Mouse (Mus musculus) intestine, embryonic 16.5 days (tissue): ENCODE data around the gene Zfp668. TPM values are rescaled to one million over a fixed set of nuclear protein-coding genes. Genes with fewer than 3 reads are reported as not detected.
A peak's percentile ranks its signal among the peaks of the same experiment; 100 is the strongest.

Experiments
- ATAC-seq: fragments of 200-750 bp; cut with Nextera tagmentation; 2 replicates; pipeline ENCODE4 v1.8.0; 2017; ENCODE audit warnings: moderate TSS enrichment, moderate library complexity
- H3K27ac ChIP-seq: fragments of 300-500 bp; sonication (generic); 2 replicates; pipeline ENCODE4 v1.5.1; 2014; ENCODE audit warnings: mild to moderate bottlenecking, low read length
- H3K27me3 ChIP-seq: fragments of 300-500 bp; sonication (generic); replicated peaks from 2 replicates; pipeline ENCODE4 v1.6.1; 2014; ENCODE audit warnings: low read length, control low read depth, mixed read lengths; ENCODE audit not compliant: control insufficient read depth, insufficient read depth
- H3K36me3 ChIP-seq: fragments of 300-500 bp; sonication (generic); 2 replicates; pipeline ENCODE4 v1.6.1; 2014; ENCODE audit warnings: low read length, control low read depth; ENCODE audit not compliant: control insufficient read depth, insufficient read depth
- H3K4me1 ChIP-seq: fragments of 300-500 bp; sonication (generic); 2 replicates; pipeline ENCODE4 v1.6.1; 2014; ENCODE audit warnings: low read length, control low read depth, mixed read lengths; ENCODE audit not compliant: control insufficient read depth, insufficient read depth
- H3K4me2 ChIP-seq: fragments of 300-500 bp; sonication (generic); 2 replicates; pipeline ENCODE4 v1.6.1; 2014; ENCODE audit warnings: low read depth, low read length, control low read depth
- H3K4me3 ChIP-seq: fragments of 300-500 bp; sonication (generic); 2 replicates; pipeline ENCODE4 v1.5.1; 2014; ENCODE audit warnings: mild to moderate bottlenecking, low read length
- H3K9ac ChIP-seq: fragments of 300-500 bp; sonication (generic); 2 replicates; pipeline ENCODE4 v1.6.1; 2014; ENCODE audit warnings: low read depth, low read length
- H3K9me3 ChIP-seq: fragments of 300-500 bp; sonication (generic); 2 replicates; pipeline ENCODE4 v1.6.1; 2016; ENCODE audit warnings: low read length, control low read depth; ENCODE audit not compliant: control insufficient read depth
- WGBS: fragments of 180-500 bp; shearing (Covaris S2); extraction: QIAGEN DNeasy Blood & Tissue Kit; methylation state at CpG from one replicate; pipeline ENCODE4 v1.1.7; 2014; 5-methylcytosine and 5-hydroxymethylcytosine counted together
- polyA plus RNA-seq: library from polyadenylated mRNA; unstranded; fragments of >200 nt; fragmentation: Nextera tagmentation; extraction: Ambion mirVana; gene quantifications from 2 replicates; pipeline ENCODE4 v1.2.1, GENCODE M21; 2015

Zfp668 gene
- polyA plus RNA-seq, 1 experiment from 2014 or later, result 14.6 TPM

GRCm38 (mm10) chr7:127815116-127815665 is 61.4 kb downstream of the Zfp668 start:
- Histone ChIP-seq H3K9ac (no peak overlapping the region), H3K4me1 (no peaks in the 10 kb centered on the region), H3K36me3 (no peaks in the 10 kb centered on the region), H3K27me3 (no peaks in the 10 kb centered on the region), H3K9me3 (no peaks in the 10 kb centered on the region), H3K4me2 (no peak overlapping the region), H3K4me3 (no peak overlapping the region), H3K27ac (no peak overlapping the region)
- no peak for ATAC-seq
- WGBS, result 91% methylated on average over 15 of the region's 15 CpGs

GRCm38 (mm10) chr7:127814241-127814921 is 62.2 kb downstream of the Zfp668 start:
- no peak overlapping the region for H3K9ac ChIP-seq
- no peaks in the 10 kb centered on the region for H3K36me3 ChIP-seq
- peak; percentile 22 for ATAC-seq
- H3K4me1 ChIP-seq, result no peaks in the 10 kb centered on the region
- H3K4me2 ChIP-seq, result no peak overlapping the region
- H3K27me3 ChIP-seq, result no peaks in the 10 kb centered on the region
- peak overlapping the region; percentile 9; the same call in 1 of the 2 replicates for H3K27ac ChIP-seq
- WGBS, result 77% methylated on average over 19 of the region's 19 CpGs
- no peak overlapping the region for H3K4me3 ChIP-seq
- H3K9me3 ChIP-seq, result no peaks in the 10 kb centered on the region

- no peaks in the 10 kb centered on the region for H3K4me1 ChIP-seq
- no peak overlapping the region for H3K4me2 ChIP-seq
- no peak overlapping the region for H3K9ac ChIP-seq
- H3K4me3 ChIP-seq, result no peak overlapping the region
- 66% methylated on average over 4 of the region's 4 CpGs for WGBS
- H3K36me3 ChIP-seq, result no peaks in the 10 kb centered on the region
- ATAC-seq, result peak; percentile 57
- no peaks in the 10 kb centered on the region for H3K27me3 ChIP-seq
- H3K9me3 ChIP-seq, result no peaks in the 10 kb centered on the region
- peak overlapping the region; percentile 9; the same call in 1 of the 2 replicates for H3K27ac ChIP-seq
Observed at GRCm38 (mm10) chr7:127813821-127814220, 62.8 kb downstream of the Zfp668 start.

Other genes with a start within 250 kb of the Zfp668 start
- 24.9 and 34.5 TPM in 2 replicates for gene Bcl7c, start 167.9 kb downstream of the Zfp668 start, polyA plus RNA-seq
- 5.2 and 6.5 TPM in 2 replicates for gene Ctf1, start 164.1 kb downstream of the Zfp668 start, polyA plus RNA-seq
- gene Ctf2, start 144.7 kb downstream of the Zfp668 start, polyA plus RNA-seq, result 0.07 and 0.12 TPM in 2 replicates
- 1.9 and 2.4 TPM in 2 replicates for gene Fbxl19, start 132.3 kb downstream of the Zfp668 start, polyA plus RNA-seq
- gene Orai3, start 107.0 kb downstream of the Zfp668 start, polyA plus RNA-seq, result 24.6 and 24.9 TPM in 2 replicates
- 6.2 and 11.4 TPM in 2 replicates for gene Setd1a, start 100.2 kb downstream of the Zfp668 start, polyA plus RNA-seq
- gene Gm49388, start 91.2 kb downstream of the Zfp668 start, polyA plus RNA-seq, result not detected in 2 replicates
- gene Hsd3b7, start 76.2 kb downstream of the Zfp668 start, polyA plus RNA-seq, result 37.6 and 38.4 TPM in 2 replicates
- 44.7 and 47.5 TPM in 2 replicates for gene Stx4a, start 52.5 kb downstream of the Zfp668 start, polyA plus RNA-seq
- 1.7 and 2.0 TPM in 2 replicates for gene Stx1b, start 52.3 kb downstream of the Zfp668 start, polyA plus RNA-seq
- 7.2 and 8.9 TPM in 2 replicates for gene Zfp646, start 607 bp downstream of the Zfp668 start, polyA plus RNA-seq
- gene Prss53, start 14.1 kb upstream of the Zfp668 start, polyA plus RNA-seq, result 2.6 and 4.0 TPM in 2 replicates
- not detected in 2 replicates for gene Gm21974, start 18.6 kb upstream of the Zfp668 start, polyA plus RNA-seq
- gene Vkorc1, start 18.8 kb upstream of the Zfp668 start, polyA plus RNA-seq, result 260 and 261 TPM in 2 replicates
- 184 and 198 TPM in 2 replicates for gene Bckdk, start 27.3 kb upstream of the Zfp668 start, polyA plus RNA-seq
- 27.3 and 29.2 TPM in 2 replicates for gene Kat8, start 35.7 kb upstream of the Zfp668 start, polyA plus RNA-seq
- 82.2 and 90.8 TPM in 2 replicates for gene Prss8, start 53.3 kb upstream of the Zfp668 start, polyA plus RNA-seq
- gene Prss36, start 69.9 kb upstream of the Zfp668 start, polyA plus RNA-seq, result 9.6 and 10.3 TPM in 2 replicates
- 204 and 215 TPM in 2 replicates for gene Fus, start 90.6 kb upstream of the Zfp668 start, polyA plus RNA-seq
- 623 and 626 TPM in 2 replicates for gene Pycard, start 117.0 kb upstream of the Zfp668 start, polyA plus RNA-seq
- 0.38 and 0.60 TPM in 2 replicates for gene Trim72, start 127.1 kb upstream of the Zfp668 start, polyA plus RNA-seq
- 2.4 and 2.5 TPM in 2 replicates for gene Itgam, start 185.8 kb upstream of the Zfp668 start, polyA plus RNA-seq
- gene Gm49368, start 185.9 kb upstream of the Zfp668 start, polyA plus RNA-seq, result not detected in 2 replicates